Mouse (Mus musculus): Measurements from ENCODE around the gene Ube2b. TPM values are rescaled to one million over a fixed set of nuclear protein-coding genes. Genes with fewer than 3 reads are reported as not detected.

Gene Ube2b
- polyA plus RNA-seq, 1 experiment from 2014 or later = 292 TPM

DNA sequence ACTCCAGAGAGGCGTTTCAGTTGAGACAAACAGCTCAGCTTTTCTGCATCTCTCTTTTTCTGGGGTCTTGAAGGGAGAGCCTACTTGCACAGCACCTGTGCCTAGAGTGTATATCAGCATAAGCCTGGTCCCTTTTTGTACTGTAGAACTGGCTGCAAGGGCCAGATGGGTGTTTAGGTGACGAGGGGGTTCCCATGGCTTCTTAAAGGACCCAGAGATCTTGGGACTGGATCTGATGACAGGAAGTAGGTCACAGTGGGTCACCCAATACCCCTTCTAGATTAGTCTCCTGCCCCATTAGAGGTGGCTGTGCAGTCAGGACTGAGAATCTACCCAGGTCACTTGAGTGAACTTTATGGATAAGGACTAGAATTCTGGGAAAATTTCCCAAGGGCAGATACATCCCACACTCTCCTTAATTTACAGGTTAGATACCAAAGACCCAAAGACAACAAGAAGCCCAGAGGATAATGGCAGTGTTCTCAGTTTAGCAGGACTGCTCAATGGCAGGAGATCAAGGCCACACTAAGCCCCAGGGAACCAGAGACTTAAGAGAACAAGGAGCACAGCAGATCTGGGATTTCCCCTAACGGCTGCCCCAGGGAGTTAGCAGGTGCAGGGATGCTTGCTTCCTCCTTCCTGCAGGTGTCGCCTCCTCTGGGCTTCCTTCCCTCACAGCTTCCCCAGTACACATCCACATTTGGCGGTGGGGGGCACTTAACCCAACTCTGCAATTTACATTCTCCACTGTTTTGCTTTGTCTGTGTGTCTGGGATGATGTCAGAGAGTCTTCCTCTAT is 64.7 kb downstream of the Ube2b start:
- H3K4me3 ChIP-seq = no peak overlapping the region
- H3K27ac ChIP-seq = no peak overlapping the region
- H3K4me1 ChIP-seq (replicated peaks) = peaks cover 5% of the 10 kb centered on the region; the same call in 1 of the 2 replicates
- H3K9me3 ChIP-seq (replicated peaks) = no peaks in the 10 kb centered on the region
- H3K36me3 ChIP-seq = no peaks in the 10 kb centered on the region
- WGBS = 39% methylated on average over 5 of the region's 5 CpGs
- no peak overlapping the region for H3K4me2 ChIP-seq
- H3K27me3 ChIP-seq = no peaks in the 10 kb centered on the region
- no peak; the same call in 1 of the 2 replicates for ATAC-seq (replicated peaks; ENCODE audit: insufficient number of reproducible peaks, insufficient read depth, low FRiP score, low read depth)
- no peak overlapping the region for H3K9ac ChIP-seq

Other genes with a start within 250 kb of the Ube2b start
- 8.8 and 10.6 TPM in 2 replicates for gene Sec24a, start 237.1 kb downstream of the Ube2b start, polyA plus RNA-seq (2015; fragmentation: Nextera tagmentation; extraction: Ambion mirVana)
- gene Sar1b, start 237.1 kb downstream of the Ube2b start, polyA plus RNA-seq (2015; fragmentation: Nextera tagmentation; extraction: Ambion mirVana) = 115 and 137 TPM in 2 replicates
- gene Jade2, start 143.1 kb downstream of the Ube2b start, polyA plus RNA-seq (2015; fragmentation: Nextera tagmentation; extraction: Ambion mirVana) = 0.82 and 1.5 TPM in 2 replicates
- 60.6 and 69.0 TPM in 2 replicates for gene Cdkn2aipnl, start 33.1 kb downstream of the Ube2b start, polyA plus RNA-seq (2015; fragmentation: Nextera tagmentation; extraction: Ambion mirVana)
- gene Cdkl3, start 3.5 kb upstream of the Ube2b start, polyA plus RNA-seq (2015; fragmentation: Nextera tagmentation; extraction: Ambion mirVana) = 9.8 and 10.2 TPM in 2 replicates
- gene Ppp2ca, start 97.9 kb upstream of the Ube2b start, polyA plus RNA-seq (2015; fragmentation: Nextera tagmentation; extraction: Ambion mirVana) = 62.0 and 67.0 TPM in 2 replicates
- not detected in 2 replicates for gene Olfr1373, start 144.8 kb upstream of the Ube2b start, polyA plus RNA-seq (2015; fragmentation: Nextera tagmentation; extraction: Ambion mirVana)
- not detected in 2 replicates for gene Olfr1371, start 213.2 kb upstream of the Ube2b start, polyA plus RNA-seq (2015; fragmentation: Nextera tagmentation; extraction: Ambion mirVana)
- 464 and 512 TPM in 2 replicates for gene Skp1a, start 231.2 kb upstream of the Ube2b start, polyA plus RNA-seq (2015; fragmentation: Nextera tagmentation; extraction: Ambion mirVana)

All from heart, embryonic 15.5 days (tissue).